Mouse (Mus musculus) bone marrow, adult 2 months (tissue): Measurements from ENCODE around the gene Gm10837. TPM values are rescaled to one million over a fixed set of nuclear protein-coding genes. Genes with fewer than 3 reads are reported as not detected.
"Not testable (repeated sequence)": the region's sequence is repeated elsewhere in the genome, so short reads cannot be mapped to it uniquely, and the experiment has no call there.

Experiments used
- H3K27ac ChIP-seq: fragments of 200-500 bp; 2 replicates; pipeline ENCODE4 v1.5.1; 2012; ENCODE audit warnings: low read depth, mild to moderate bottlenecking, control low read depth, inconsistent platforms, low read length; ENCODE audit not compliant: control insufficient read depth, poor library complexity, insufficient read depth
- H3K4me1 ChIP-seq: fragments of 200-500 bp; 2 replicates; pipeline ENCODE4 v1.6.1; 2011; ENCODE audit warnings: low read length; ENCODE audit not compliant: control insufficient read depth, insufficient read depth
- H3K4me3 ChIP-seq: fragments of 200-500 bp; replicated peaks from 2 replicates; pipeline ENCODE3; 2011; ENCODE audit warnings: mild to moderate bottlenecking, low read depth, low read length, control low read depth; ENCODE audit not compliant: control insufficient read depth
- CTCF ChIP-seq: fragments of 200-500 bp; IDR thresholded peaks from 2 replicates; pipeline ENCODE4 v1.5.1; 2011; ENCODE audit warnings: low read length, control low read depth; ENCODE audit not compliant: control insufficient read depth, insufficient read depth
- POLR2A ChIP-seq: fragments of 200-500 bp; IDR thresholded peaks from 2 replicates; pipeline ENCODE4 v1.6.1; 2011; ENCODE audit warnings: low read depth, mild to moderate bottlenecking, control low read depth, low read length, borderline replicate concordance; ENCODE audit not compliant: control insufficient read depth
- WGBS: fragments of 180-500 bp; shearing (Covaris S2); methylation state at CpG from one replicate; pipeline ENCODE4 v1.1.7; 2018; 5-methylcytosine and 5-hydroxymethylcytosine counted together
- polyA plus RNA-seq: library from polyadenylated mRNA; stranded (reverse); fragments of >200 nt; gene quantifications from 2 replicates; pipeline ENCODE4 v1.2.4, GENCODE M21; 2011; ENCODE audit warnings: low replicate concordance; ENCODE audit not compliant: missing spikeins, insufficient read depth, insufficient read length

Gene Gm10837
- polyA plus RNA-seq, 1 experiment = not detected

GRCm38 (mm10) chr14:122463080-122463691 is 27.2 kb upstream of the Gm10837 start:
- no peak overlapping the region for H3K4me3 ChIP-seq
- no peaks in the 10 kb centered on the region for H3K4me1 ChIP-seq
- TF ChIP-seq CTCF = no peak
- TF ChIP-seq POLR2A = no peak
- H3K27ac ChIP-seq = no peak overlapping the region
- WGBS = 8% methylated on average over 40 of the region's 40 CpGs

- not testable (repeated sequence) for H3K4me1 ChIP-seq, H3K4me3 ChIP-seq, H3K27ac ChIP-seq
- WGBS = 1% methylated on average over 58 of the region's 58 CpGs
These were observed 26.5 kb upstream of the Gm10837 start for GRCm38 (mm10) chr14:122463734-122464341.

- no peak overlapping the region for H3K27ac ChIP-seq
- TF ChIP-seq CTCF = no peak
- no peak for TF ChIP-seq POLR2A
- no peaks in the 10 kb centered on the region for H3K4me1 ChIP-seq
- under 1% methylated on average over 58 of the region's 62 CpGs for WGBS
- H3K4me3 ChIP-seq = no peak overlapping the region
These were observed 26.0 kb upstream of the Gm10837 start for GRCm38 (mm10) chr14:122464351-122464762.

GRCm38 (mm10) chr14:122464763-122465741 is 25.3 kb upstream of the Gm10837 start, which contains the start of gene Zic5:
Gene Zic5, minus strand, starts transcription at chr14:122465677.
- Histone ChIP-seq H3K27ac (no peak within 1 kb of the TSS), H3K4me3 (no peak within 1 kb of the TSS), H3K4me1 (no peaks in the 10 kb centered on the region)
- 2% methylated on average over 59 of the region's 62 CpGs for whole genome bisulfite sequencing
- no peak for TF ChIP-seq POLR2A
- TF ChIP-seq CTCF = no peak

GRCm38 (mm10) chr14:122465931-122466490 is 24.4 kb upstream of the Gm10837 start:
- 27% methylated on average over 13 of the region's 13 CpGs for WGBS
- Histone ChIP-seq H3K4me3 (no peak overlapping the region), H3K27ac (no peak overlapping the region), H3K4me1 (no peaks in the 10 kb centered on the region)
- TF ChIP-seq POLR2A = no peak
- no peak for TF ChIP-seq CTCF

- no peaks in the 10 kb centered on the region for H3K4me1 ChIP-seq
- TF ChIP-seq CTCF (no peak), POLR2A (no peak)
- H3K27ac ChIP-seq = no peak overlapping the region
- WGBS = 50% methylated on average over 7 of the region's 7 CpGs
- H3K4me3 ChIP-seq = no peak overlapping the region
These were observed 23.5 kb upstream of the Gm10837 start for GRCm38 (mm10) chr14:122466756-122467362.

- Histone ChIP-seq H3K4me1 (no peaks in the 10 kb centered on the region), H3K27ac (no peak overlapping the region), H3K4me3 (no peak overlapping the region)
- 12% methylated on average over 23 of the region's 23 CpGs for WGBS
- no peak for TF ChIP-seq CTCF
- TF ChIP-seq POLR2A = no peak
These were observed 22.2 kb upstream of the Gm10837 start for GRCm38 (mm10) chr14:122467926-122468841.
